Mouse (Mus musculus) kidney, adult 2 months (tissue): ENCODE measurements around the gene Pde4d.

Source experiments
- CTCF ChIP-seq: fragments of 200-500 bp; conservative IDR thresholded peaks from 2 replicates; pipeline ENCODE4 v1.5.1; 2011; ENCODE audit warnings: low read depth, mild to moderate bottlenecking, control low read depth, low read length, moderate library complexity, mixed read lengths; ENCODE audit not compliant: insufficient read depth, insufficient read length
- POLR2A ChIP-seq: fragments of 200-500 bp; IDR thresholded peaks from one replicate; pipeline ENCODE4 v1.6.1; 2011; ENCODE audit warnings: low read depth, low read length, control low read depth

- TF ChIP-seq POLR2A (no peak), CTCF (no peak)
Measured at GRCm38 (mm10) chr13:109175281-109175680, 725.5 kb downstream of the Pde4d start.
